20 mouse cellular contexts compared by ENCODE assay signal in the genomic region with DNA sequence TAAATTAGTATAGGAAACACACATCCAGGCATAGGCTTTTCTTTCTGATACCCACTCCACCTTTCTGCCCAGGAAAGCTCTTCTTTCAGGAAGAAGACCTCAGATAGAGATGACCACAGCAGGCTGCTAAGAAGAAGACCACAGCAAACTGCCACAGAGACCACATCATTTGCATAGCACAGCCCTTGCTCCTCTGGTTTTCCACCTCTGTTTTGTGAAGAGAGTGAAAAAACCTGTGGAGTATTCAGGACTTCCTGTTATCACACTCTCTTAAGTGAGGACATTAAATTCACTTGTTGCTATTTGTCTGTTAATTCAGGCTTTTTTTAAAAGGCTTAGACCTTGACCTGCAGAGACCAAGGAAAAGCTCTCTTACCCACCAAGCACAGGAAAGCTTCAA.
"Had no signal": no experiment of that assay in that cellular context is flagged by ENCODE, and none has a peak within 500 bp of the region (broad histone marks: within the 10 kb centered on the region; RNA-seq: fewer than 3 reads in every experiment).

No protein-coding gene starts in this region.

- H3K36me3 ChIP-seq: lung, embryonic 15.5 days; midbrain, embryonic 10.5 days; midbrain, embryonic 13.5 days had no signal

- H3K9me3 ChIP-seq: lung, embryonic 15.5 days; megakaryocyte, embryonic 14.5 days; midbrain, embryonic 10.5 days; midbrain, embryonic 13.5 days had no signal

- H3K4me3 ChIP-seq: layer of hippocampus, adult 2 months; lung, embryonic 15.5 days; megakaryocyte, embryonic 14.5 days; midbrain, embryonic 10.5 days; midbrain, embryonic 13.5 days had no signal

- H3K4me2 ChIP-seq: liver, embryonic 11.5 days; lung, embryonic 15.5 days; midbrain, embryonic 13.5 days had no signal

- ATAC-seq: intestine, postnatal 0 days; midbrain, embryonic 13.5 days had no signal

- DNase-seq: kidney, adult 2 months; kidney, postnatal 25 days; layer of hippocampus, adult 9-11 months; lung, adult 18-20 months; lung, postnatal 10 days; lung, postnatal 4 days; right cerebral cortex, adult 18-20 months; right cerebral cortex, postnatal 14 days; spleen, adult 18-20 months; thymus, adult 18-20 months; thymus, postnatal 36 days had no signal

- H3K27me3 ChIP-seq: lung, embryonic 15.5 days; megakaryocyte, embryonic 14.5 days; midbrain, embryonic 13.5 days had no signal

- H3K27ac ChIP-seq: kidney, postnatal 0 days; layer of hippocampus, adult 2 months; liver, embryonic 14.5 days; lung, embryonic 15.5 days; midbrain, embryonic 10.5 days; midbrain, embryonic 13.5 days had no signal

- H3K9ac ChIP-seq: liver, embryonic 14.5 days; lung, embryonic 15.5 days; midbrain, embryonic 13.5 days had no signal
